Mouse (Mus musculus) stomach, postnatal 0 days (tissue): ENCODE measurements around the gene Sugp2.

ENCODE experiments used
- CTCF ChIP-seq: IDR thresholded peaks from 2 replicates; pipeline ENCODE4 v1.5.1; 2016; ENCODE audit warnings: antibody characterized with exemption, low read depth, mild to moderate bottlenecking, moderate library complexity
- EP300 ChIP-seq: optimal IDR thresholded peaks from 2 replicates; pipeline ENCODE3; 2016; ENCODE audit warnings: antibody characterized with exemption

- TF ChIP-seq CTCF (no peak), EP300 (no peak)
These were observed 18.9 kb upstream of the Sugp2 start for GRCm38 (mm10) chr8:70215092-70215491.
